Mouse (Mus musculus) forebrain, embryonic 12.5 days (tissue): ENCODE results near the gene Zfp708. TPM values are rescaled to one million over a fixed set of nuclear protein-coding genes. Genes with fewer than 3 reads are reported as not detected.

Experiments
- ATAC-seq: fragments of 200-750 bp; cut with Nextera tagmentation; 2 replicates; pipeline ENCODE4 v1.8.0; 2017; ENCODE audit warnings: moderate TSS enrichment; ENCODE audit not compliant: low FRiP score
- H3K27ac ChIP-seq: fragments of 300-500 bp; sonication (generic); 2 replicates; pipeline ENCODE4 v1.5.1; 2016; ENCODE audit warnings: mild to moderate bottlenecking
- H3K27me3 ChIP-seq: fragments of 300-500 bp; sonication (generic); 2 replicates; pipeline ENCODE4 v1.6.1; 2016; ENCODE audit warnings: mild to moderate bottlenecking
- H3K36me3 ChIP-seq: fragments of 300-500 bp; sonication (generic); replicated peaks from 2 replicates; pipeline ENCODE4 v1.6.1; 2016; ENCODE audit warnings: mild to moderate bottlenecking
- H3K4me1 ChIP-seq: fragments of 300-500 bp; sonication (generic); 2 replicates; pipeline ENCODE4 v1.6.1; 2016
- H3K4me2 ChIP-seq: fragments of 300-500 bp; sonication (generic); 2 replicates; pipeline ENCODE4 v1.6.1; 2016; ENCODE audit warnings: mild to moderate bottlenecking, moderate library complexity
- H3K4me3 ChIP-seq: fragments of 300-500 bp; sonication (generic); replicated peaks from 2 replicates; pipeline ENCODE4 v1.5.1; 2016; ENCODE audit warnings: mild to moderate bottlenecking
- H3K9ac ChIP-seq: fragments of 300-500 bp; sonication (generic); 2 replicates; pipeline ENCODE4 v1.6.1; 2016; ENCODE audit warnings: mild to moderate bottlenecking
- H3K9me3 ChIP-seq: fragments of 300-500 bp; sonication (generic); 2 replicates; pipeline ENCODE4 v1.6.1; 2016
- WGBS: fragments of 180-500 bp; shearing (Covaris S2); methylation state at CpG from one replicate; pipeline ENCODE4 v1.1.7; 2016; 5-methylcytosine and 5-hydroxymethylcytosine counted together
- polyA plus RNA-seq: library from polyadenylated mRNA; unstranded; fragments of >200 nt; fragmentation: Nextera tagmentation; extraction: Ambion mirVana; gene quantifications from 2 replicates; pipeline ENCODE4 v1.2.1, GENCODE M21; 2016

Zfp708 gene
- polyA plus RNA-seq, 1 experiment from 2014 or later, result 10.0 TPM

GRCm38 (mm10) chr13:67081946-67082345 lies 15.8 kb downstream of the Zfp708 start:
- H3K27me3 ChIP-seq, result no peaks in the 10 kb centered on the region
- H3K9ac ChIP-seq, result no peak overlapping the region
- no peak for ATAC-seq
- 82% methylated on average over 1 of the region's 1 CpGs for WGBS
- H3K27ac ChIP-seq, result no peak overlapping the region
- peak overlapping the region; percentile 56 for H3K4me2 ChIP-seq
- peaks cover 21% of the 10 kb centered on the region for H3K36me3 ChIP-seq
- H3K4me1 ChIP-seq, result peaks cover 3% of the 10 kb centered on the region
- H3K9me3 ChIP-seq, result peaks cover 12% of the 10 kb centered on the region; the same call in 1 of the 2 replicates
- peak overlapping the region; percentile 67; the same call in 1 of the 2 replicates for H3K4me3 ChIP-seq

- peaks cover 23% of the 10 kb centered on the region for H3K36me3 ChIP-seq
- peak overlapping the region; percentile 85 for H3K27ac ChIP-seq
- H3K9ac ChIP-seq, result peak overlapping the region; percentile 69
- H3K4me1 ChIP-seq, result peaks cover 3% of the 10 kb centered on the region
- peak overlapping the region; percentile 67 for H3K4me3 ChIP-seq
- WGBS, result under 1% methylated on average over 24 of the region's 24 CpGs
- ATAC-seq, result peak; percentile 98
- H3K9me3 ChIP-seq, result peaks cover 17% of the 10 kb centered on the region; the same call in 1 of the 2 replicates
- peak overlapping the region; percentile 56 for H3K4me2 ChIP-seq
- no peaks in the 10 kb centered on the region for H3K27me3 ChIP-seq
Observed at GRCm38 (mm10) chr13:67081142-67081713, 16.5 kb downstream of the Zfp708 start.

GRCm38 (mm10) chr13:67077244-67077643 lies 20.5 kb downstream of the Zfp708 start:
- H3K4me3 ChIP-seq, result no peak overlapping the region
- WGBS, result 92% methylated on average over 2 of the region's 2 CpGs
- H3K4me2 ChIP-seq, result no peak overlapping the region
- H3K4me1 ChIP-seq, result peaks cover 3% of the 10 kb centered on the region
- no peak overlapping the region for H3K9ac ChIP-seq
- peaks cover 43% of the 10 kb centered on the region for H3K9me3 ChIP-seq
- H3K36me3 ChIP-seq, result peaks cover 54% of the 10 kb centered on the region
- ATAC-seq, result no peak
- H3K27me3 ChIP-seq, result no peaks in the 10 kb centered on the region
- no peak overlapping the region for H3K27ac ChIP-seq

- H3K9me3 ChIP-seq, result peaks cover 56% of the 10 kb centered on the region
- H3K27ac ChIP-seq, result no peak overlapping the region
- 90% methylated on average over 2 of the region's 2 CpGs for WGBS
- H3K4me1 ChIP-seq, result no peaks in the 10 kb centered on the region
- no peak overlapping the region for H3K4me2 ChIP-seq
- ATAC-seq, result no peak
- no peak overlapping the region for H3K9ac ChIP-seq
- no peak overlapping the region for H3K4me3 ChIP-seq
- peaks cover 72% of the 10 kb centered on the region for H3K36me3 ChIP-seq
- no peaks in the 10 kb centered on the region for H3K27me3 ChIP-seq
Observed at GRCm38 (mm10) chr13:67072786-67073185, 25.0 kb downstream of the Zfp708 start.

- Histone ChIP-seq H3K27ac (no peak overlapping the region), H3K27me3 (no peaks in the 10 kb centered on the region), H3K36me3 (peaks cover 28% of the 10 kb centered on the region), H3K9me3 (peaks cover 16% of the 10 kb centered on the region), H3K4me2 (no peak overlapping the region), H3K9ac (no peak overlapping the region), H3K4me1 (peaks cover 1% of the 10 kb centered on the region), H3K4me3 (no peak overlapping the region)
- ATAC-seq, result no peak
- 86% methylated on average over 8 of the region's 8 CpGs for WGBS
Observed at GRCm38 (mm10) chr13:67065386-67065785, 32.4 kb downstream of the Zfp708 start.

- H3K9ac ChIP-seq, result no peak overlapping the region
- H3K9me3 ChIP-seq, result peaks cover 5% of the 10 kb centered on the region
- no peak overlapping the region for H3K4me3 ChIP-seq
- WGBS, result 59% methylated on average over 7 of the region's 7 CpGs
- peaks cover 4% of the 10 kb centered on the region; the same call in 1 of the 2 replicates for H3K36me3 ChIP-seq
- no peaks in the 10 kb centered on the region for H3K27me3 ChIP-seq
- ATAC-seq, result no peak
- H3K27ac ChIP-seq, result no peak overlapping the region
- H3K4me1 ChIP-seq, result peaks cover 6% of the 10 kb centered on the region
- no peak overlapping the region for H3K4me2 ChIP-seq
Observed at GRCm38 (mm10) chr13:67062427-67062826, 35.3 kb downstream of the Zfp708 start.

- peak within 1 kb of the TSS; percentile 72 for H3K9ac ChIP-seq
Observed at GRCm38 (mm10) chr13:67060786-67061358, 36.9 kb downstream of the Zfp708 start, which contains the start of gene Zfp712. Gene Zfp712 (minus strand): TSS chr13:67061170.

GRCm38 (mm10) chr13:67060161-67060785 lies 37.5 kb downstream of the Zfp708 start:
- WGBS, result 3% methylated on average over 12 of the region's 12 CpGs
- Histone ChIP-seq H3K36me3 (no peaks in the 10 kb centered on the region), H3K9me3 (peaks cover 10% of the 10 kb centered on the region; the same call in 1 of the 2 replicates), H3K4me2 (peak overlapping the region; percentile 75), H3K4me3 (peak overlapping the region; percentile 74), H3K27me3 (no peaks in the 10 kb centered on the region), H3K9ac (peak overlapping the region; percentile 72), H3K27ac (peak overlapping the region; percentile 85; the same call in 1 of the 2 replicates), H3K4me1 (peaks cover 6% of the 10 kb centered on the region)
- ATAC-seq, result peak; percentile 67

More at GRCm38 (mm10) chr13:67060786-67061358, 36.9 kb downstream of the Zfp708 start, which contains the start of gene Zfp712:
- H3K4me3 ChIP-seq, result peak within 1 kb of the TSS; percentile 74
- no peaks in the 10 kb centered on the region for H3K36me3 ChIP-seq
- under 1% methylated on average over 27 of the region's 27 CpGs for WGBS
- H3K4me1 ChIP-seq, result peaks cover 6% of the 10 kb centered on the region
- peak; percentile 94 for ATAC-seq
- peak within 1 kb of the TSS; percentile 75 for H3K4me2 ChIP-seq
- no peaks in the 10 kb centered on the region for H3K27me3 ChIP-seq
- peaks cover 8% of the 10 kb centered on the region; the same call in 1 of the 2 replicates for H3K9me3 ChIP-seq
- peak within 1 kb of the TSS; percentile 85 for H3K27ac ChIP-seq

Other genes with a start within 250 kb of the Zfp708 start
- 1.5 and 1.8 TPM in 2 replicates for gene Gm10767, start 193.1 kb downstream of the Zfp708 start, polyA plus RNA-seq
- 5.7 and 6.2 TPM in 2 replicates for gene Zfp712, start 36.8 kb downstream of the Zfp708 start, polyA plus RNA-seq
- 2.3 and 2.4 TPM in 2 replicates for gene Gm28557, start 10.6 kb upstream of the Zfp708 start, polyA plus RNA-seq
- gene Rslcan18, start 18.3 kb upstream of the Zfp708 start, polyA plus RNA-seq, result 0.19 and 0.23 TPM in 2 replicates
- 2.2 and 2.9 TPM in 2 replicates for gene Zfp759, start 23.7 kb upstream of the Zfp708 start, polyA plus RNA-seq
- 4.4 and 5.1 TPM in 2 replicates for gene Rsl1, start 75.2 kb upstream of the Zfp708 start, polyA plus RNA-seq
- gene Zfp455, start 96.5 kb upstream of the Zfp708 start, polyA plus RNA-seq, result 1.3 and 1.4 TPM in 2 replicates
- gene Zfp458, start 180.5 kb upstream of the Zfp708 start, polyA plus RNA-seq, result 2.8 and 3.4 TPM in 2 replicates
- gene Zfp457, start 208.5 kb upstream of the Zfp708 start, polyA plus RNA-seq, result 0.65 and 1.1 TPM in 2 replicates
- gene Zfp595, start 234.6 kb upstream of the Zfp708 start, polyA plus RNA-seq, result 1.6 and 2.2 TPM in 2 replicates